Mouse (Mus musculus): ENCODE measurements around the gene Bcl7c.

DNA sequence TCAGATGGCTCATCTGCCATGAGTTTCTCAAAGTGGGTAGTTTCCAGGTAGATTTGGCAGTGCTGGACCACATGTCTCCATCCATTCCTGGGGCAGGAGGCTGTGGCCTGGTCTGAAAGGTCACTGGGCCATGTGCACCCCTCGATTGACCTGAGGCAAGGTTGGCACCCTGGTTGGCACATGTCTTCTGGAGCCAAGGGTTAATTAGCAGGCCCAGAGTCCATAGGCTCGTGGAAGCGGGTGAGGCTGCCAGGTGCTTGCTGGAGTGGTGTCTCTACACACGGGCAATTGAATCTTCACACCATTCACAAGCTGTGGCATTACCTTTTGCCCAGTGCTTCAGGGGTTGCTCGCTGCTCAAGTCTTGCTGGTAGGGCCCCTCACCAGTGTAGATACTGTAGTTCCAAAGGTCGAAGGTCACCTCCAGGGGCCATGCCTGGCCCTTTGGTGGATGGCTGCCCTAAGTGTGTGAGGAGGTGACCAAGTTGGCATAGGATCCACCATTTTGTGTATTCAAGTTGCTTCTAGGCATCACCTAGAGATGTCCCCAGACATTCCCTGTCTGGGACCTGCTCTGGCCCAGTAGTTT is 42.6 kb downstream of the Bcl7c start:
- TF ChIP-seq POLR2A (IDR thresholded peaks at IDR 0.05; ENCODE audit: insufficient read depth, low read depth, low read length): no peak
- TF ChIP-seq CTCF (IDR thresholded peaks at IDR 0.05): no peak
